Mouse (Mus musculus) heart, postnatal 0 days (tissue): ENCODE data around the gene Gimap8. TPM values are rescaled to one million over a fixed set of nuclear protein-coding genes. Genes with fewer than 3 reads are reported as not detected.

Experiments used
- ATAC-seq: fragments of 200-750 bp; cut with Nextera tagmentation; 2 replicates; pipeline ENCODE4 v1.8.0; 2017; ENCODE audit warnings: low read depth, moderate number of reproducible peaks, moderate library complexity; ENCODE audit not compliant: insufficient read depth
- DNase-seq: peaks from one replicate; pipeline ENCODE4 v3.0.0-alpha.2; 2016; ENCODE audit warnings: low spot score
- H3K27ac ChIP-seq: fragments of 300-500 bp; sonication (generic); 2 replicates; pipeline ENCODE4 v1.5.1; 2014; ENCODE audit warnings: low read depth, mild to moderate bottlenecking
- H3K27me3 ChIP-seq: fragments of 300-500 bp; sonication (generic); 2 replicates; pipeline ENCODE4 v1.6.1; 2014; ENCODE audit warnings: low read length, mixed read lengths; ENCODE audit not compliant: control insufficient read depth, insufficient read depth
- H3K36me3 ChIP-seq: fragments of 300-500 bp; sonication (generic); replicated peaks from 2 replicates; pipeline ENCODE4 v1.6.1; 2014; ENCODE audit warnings: low read length, mixed read lengths; ENCODE audit not compliant: control insufficient read depth, insufficient read depth
- H3K4me1 ChIP-seq: fragments of 300-500 bp; sonication (generic); 2 replicates; pipeline ENCODE4 v1.6.1; 2014; ENCODE audit warnings: antibody characterized with exemption; ENCODE audit not compliant: control insufficient read depth, insufficient read depth
- H3K4me2 ChIP-seq: fragments of 300-500 bp; sonication (generic); 2 replicates; pipeline ENCODE4 v1.6.1; 2014; ENCODE audit warnings: low read depth, mild to moderate bottlenecking, low read length, moderate library complexity
- H3K4me3 ChIP-seq: fragments of 300-500 bp; sonication (generic); 2 replicates; pipeline ENCODE4 v1.5.1; 2014; ENCODE audit warnings: low read depth, low read length
- H3K9ac ChIP-seq: fragments of 300-500 bp; sonication (generic); replicated peaks from 2 replicates; pipeline ENCODE4 v1.6.1; 2014; ENCODE audit warnings: low read depth, low read length, mixed read lengths
- H3K9me3 ChIP-seq: fragments of 300-500 bp; sonication (generic); replicated peaks from 2 replicates; pipeline ENCODE4 v1.6.1; 2016; ENCODE audit warnings: low read length; ENCODE audit not compliant: control insufficient read depth
- CTCF ChIP-seq: IDR thresholded peaks from 2 replicates; pipeline ENCODE4 v1.5.1; 2016; ENCODE audit warnings: antibody characterized with exemption, control low read depth, low read depth
- EP300 ChIP-seq: IDR thresholded peaks from 2 replicates; pipeline ENCODE4 v1.6.1; 2016; ENCODE audit warnings: antibody characterized with exemption, low read depth
- WGBS: fragments of 180-500 bp; shearing (Covaris S2); extraction: QIAGEN DNeasy Blood & Tissue Kit; methylation state at CpG from one replicate; pipeline ENCODE4 v1.1.7; 2014; 5-methylcytosine and 5-hydroxymethylcytosine counted together
- polyA plus RNA-seq: library from polyadenylated mRNA; unstranded; fragments of >200 nt; fragmentation: Nextera tagmentation; extraction: Ambion mirVana; gene quantifications from 2 replicates; pipeline ENCODE4 v1.2.1, GENCODE M21; 2015
- total RNA-seq: library from RNA; depleted of rRNA; stranded (reverse); fragments of >200 nt; gene quantifications from 2 replicates; pipeline ENCODE4 v1.2.3, GENCODE M21; 2014; ENCODE audit warnings: low replicate concordance; rRNA removed

Gimap8 gene
- total RNA-seq (0.15 and 3.2 TPM in 2 replicates), polyA plus RNA-seq (2.6 and 2.7 TPM in 2 replicates)

DNA sequence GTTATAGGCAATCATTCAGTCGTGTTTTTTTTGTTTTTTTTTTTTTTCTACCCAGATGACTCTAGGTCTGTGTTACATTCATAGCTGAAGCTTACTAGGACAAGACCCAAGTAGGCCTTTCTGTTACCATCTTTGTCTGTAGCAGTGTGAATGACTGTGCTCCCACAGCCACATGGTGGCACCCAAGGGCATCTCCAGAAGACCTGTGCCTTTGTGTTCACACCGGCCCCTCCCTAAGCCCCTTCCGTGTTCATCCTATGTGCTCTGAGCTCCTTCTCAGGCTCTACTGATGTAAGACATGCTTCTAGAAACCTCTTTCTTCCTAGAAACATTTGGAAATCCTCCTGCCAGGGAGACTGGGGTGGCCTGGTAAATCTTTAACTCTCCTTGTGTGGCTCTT, at the start of gene Gimap8:
Gimap8 (plus strand) TSS at position 240 of the 400 bp plus-strand sequence.
- 31% methylated on average over 3 of the region's 3 CpGs for WGBS
- Histone ChIP-seq H3K9me3 (no peaks in the 10 kb centered on the region), H3K27ac (peak within 1 kb of the TSS; percentile 48; the same call in 1 of the 2 replicates), H3K27me3 (no peaks in the 10 kb centered on the region), H3K9ac (peak within 1 kb of the TSS; percentile 26; the same call in 1 of the 2 replicates), H3K4me2 (peak within 1 kb of the TSS; percentile 49), H3K4me3 (peak within 1 kb of the TSS; percentile 25), H3K36me3 (0 out of 2 replicates have a peak, but pooled peaks cover 5% of the 10 kb centered on the region), H3K4me1 (no peaks in the 10 kb centered on the region; the same call in 1 of the 2 replicates)
- TF ChIP-seq EP300, result no peak
- TF ChIP-seq CTCF, result peak; percentile 63
- DNase-seq, result peak; percentile 61
- peak; percentile 70 for ATAC-seq

DNA sequence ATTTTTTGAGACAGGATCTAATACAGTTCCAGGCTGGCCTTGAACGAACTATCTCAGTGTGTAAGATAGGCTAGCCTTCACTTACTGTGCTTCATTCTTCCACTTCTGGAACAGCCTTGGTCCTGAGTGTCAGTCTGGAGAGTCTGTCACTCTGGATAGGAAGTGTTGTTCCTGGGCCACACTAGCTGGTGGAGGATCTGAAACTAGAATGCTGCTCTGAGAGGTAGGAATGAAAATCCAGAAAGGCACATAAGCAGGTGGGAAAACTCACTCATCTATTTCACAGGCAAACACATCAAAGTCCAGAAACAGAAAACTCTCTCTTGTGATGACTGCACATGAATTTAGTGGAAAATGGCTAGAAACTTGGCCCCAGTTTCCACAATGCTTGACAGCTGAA, 46.4 kb upstream of the Gimap8 start:
- TF ChIP-seq CTCF (no peak), EP300 (no peak)
- 80% methylated on average over 1 of the region's 1 CpGs for WGBS

DNA sequence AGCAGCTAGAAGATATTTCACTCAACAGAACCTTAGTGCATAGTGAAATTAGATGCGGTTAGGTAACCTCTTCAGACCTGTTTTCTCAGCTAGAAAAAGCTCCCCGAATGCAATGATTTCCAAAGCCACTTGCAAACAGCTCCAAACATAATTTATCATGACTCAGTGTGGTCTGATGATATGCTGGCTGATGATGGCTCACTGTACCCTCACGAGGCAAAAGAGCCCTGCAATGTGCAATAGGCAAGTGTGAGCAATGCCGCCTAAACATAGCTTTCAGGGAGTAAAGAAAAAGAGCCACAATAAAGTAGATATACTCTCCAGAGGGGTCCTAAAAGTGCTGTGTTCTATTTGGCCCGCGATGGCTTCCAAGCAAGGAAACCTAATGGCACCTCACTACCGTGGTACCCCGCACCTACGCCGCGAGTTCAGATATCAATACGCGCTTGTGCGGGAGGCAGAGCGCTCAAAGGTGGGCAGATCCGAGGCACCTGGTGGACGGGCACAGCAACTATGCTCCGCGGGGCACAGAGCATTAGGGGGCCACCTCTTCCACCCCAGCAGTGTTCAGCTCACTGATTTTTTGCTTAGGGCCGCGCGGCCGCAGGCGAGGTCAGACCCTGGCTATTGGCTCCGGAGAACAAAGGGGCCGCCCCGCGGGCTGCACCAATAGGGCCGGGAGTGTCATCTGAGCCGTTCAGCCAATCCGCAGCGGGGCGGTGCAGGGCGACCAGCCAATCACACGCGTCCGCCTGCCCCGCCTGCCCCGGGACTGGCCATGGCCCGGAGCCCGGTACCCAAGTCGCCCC, 45.6 kb upstream of the Gimap8 start, which contains the start of gene Zfp775:
Zfp775 (plus strand) TSS at position 793 of the 809 bp plus-strand sequence.
- Histone ChIP-seq H3K4me2 (peak within 1 kb of the TSS; percentile 80), H3K9me3 (0 out of 2 replicates have a peak, but pooled peaks cover 7% of the 10 kb centered on the region), H3K4me1 (peaks cover 7% of the 10 kb centered on the region), H3K27ac (peak within 1 kb of the TSS; percentile 85), H3K27me3 (no peaks in the 10 kb centered on the region), H3K4me3 (peak within 1 kb of the TSS; percentile 73), H3K9ac (peak within 1 kb of the TSS; percentile 69), H3K36me3 (peaks cover 35% of the 10 kb centered on the region)
- DNase-seq (peak; percentile 96), ATAC-seq (peak; percentile 99)
- TF ChIP-seq CTCF (no peak), EP300 (peak; percentile 47; the same call in 1 of the 2 replicates)
- 5% methylated on average over 40 of the region's 42 CpGs for WGBS

More for the DNA sequence above, 46.4 kb upstream of the Gimap8 start:
- Histone ChIP-seq H3K9ac (no peak overlapping the region), H3K27me3 (no peaks in the 10 kb centered on the region), H3K27ac (no peak overlapping the region), H3K4me2 (no peak overlapping the region), H3K9me3 (0 out of 2 replicates have a peak, but pooled peaks cover 7% of the 10 kb centered on the region), H3K36me3 (peaks cover 43% of the 10 kb centered on the region), H3K4me3 (no peak overlapping the region), H3K4me1 (peaks cover 7% of the 10 kb centered on the region)
- DNase-seq, result no peak
- ATAC-seq, result no peak

DNA sequence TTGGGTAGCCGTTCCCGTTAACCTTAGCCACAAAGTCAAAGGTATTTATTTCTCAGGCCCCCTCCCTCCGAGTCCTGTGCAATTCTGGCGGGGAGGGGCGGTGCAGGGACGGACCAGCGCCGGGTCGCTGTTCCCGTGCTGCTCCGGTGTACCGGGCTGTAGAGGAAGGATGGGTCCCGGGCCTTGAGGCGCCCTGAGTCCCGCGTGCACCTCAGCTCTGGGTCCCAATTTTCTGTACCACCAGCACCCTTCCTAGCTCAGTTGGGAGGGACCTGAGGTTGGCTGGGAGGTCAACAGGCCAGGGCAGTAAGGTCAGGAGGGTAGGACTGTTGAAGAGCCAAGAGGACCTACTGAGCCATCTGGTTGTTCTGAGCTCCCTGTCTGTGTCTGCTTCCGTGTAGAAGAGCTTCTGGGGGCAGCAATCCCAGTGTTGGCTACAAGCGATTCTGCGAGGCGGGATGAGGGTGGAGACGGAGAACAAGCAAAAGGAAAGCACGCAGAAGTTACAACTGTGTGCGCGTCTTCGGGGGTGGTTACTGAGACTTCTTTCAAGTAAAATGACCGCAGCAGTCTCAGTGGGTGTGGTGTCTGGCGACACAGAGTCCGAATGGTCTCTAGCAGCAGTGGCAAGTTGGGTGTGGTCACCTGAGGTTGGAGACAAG, 44.8 kb upstream of the Gimap8 start:
- ATAC-seq, result peak; percentile 30
- Histone ChIP-seq H3K9me3 (0 out of 2 replicates have a peak, but pooled peaks cover 2% of the 10 kb centered on the region), H3K4me2 (peak overlapping the region; percentile 80)

GRCm38 (mm10) chr6:48608124-48608523, 38.9 kb upstream of the Gimap8 start:
- DNase-seq, result no peak
- 0 out of 2 replicates have a peak, but pooled peaks cover 13% of the 10 kb centered on the region for H3K36me3 ChIP-seq
- no peaks in the 10 kb centered on the region for H3K9me3 ChIP-seq
- no peak for ATAC-seq
- no peak overlapping the region for H3K9ac ChIP-seq
- WGBS, result 87% methylated on average over 2 of the region's 2 CpGs
- 0 out of 2 replicates have a peak, but pooled peaks cover 2% of the 10 kb centered on the region for H3K4me1 ChIP-seq
- H3K4me2 ChIP-seq, result no peak overlapping the region
- TF ChIP-seq CTCF (no peak), EP300 (no peak)
- no peak overlapping the region for H3K4me3 ChIP-seq
- no peaks in the 10 kb centered on the region for H3K27me3 ChIP-seq
- no peak overlapping the region for H3K27ac ChIP-seq

More for the DNA sequence above, 44.8 kb upstream of the Gimap8 start:
- TF ChIP-seq CTCF (no peak), EP300 (no peak)
- Histone ChIP-seq H3K9ac (peak overlapping the region; percentile 69), H3K4me3 (peak overlapping the region; percentile 73), H3K27ac (peak overlapping the region; percentile 85), H3K4me1 (peaks cover 7% of the 10 kb centered on the region), H3K36me3 (peaks cover 28% of the 10 kb centered on the region), H3K27me3 (no peaks in the 10 kb centered on the region)
- WGBS, result 2% methylated on average over 28 of the region's 28 CpGs
- DNase-seq, result no peak
